Mouse (Mus musculus) thymus, adult 2 months (tissue): ENCODE data around the gene Comt.

Experiments
- CTCF ChIP-seq: fragments of 200-500 bp; IDR thresholded peaks from 2 replicates; pipeline ENCODE4 v1.5.1; 2012; ENCODE audit warnings: mild to moderate bottlenecking, control low read depth, low read length, moderate library complexity, borderline replicate concordance; ENCODE audit not compliant: control insufficient read depth, poor library complexity, insufficient read depth; ENCODE audit errors: extremely low read depth
- POLR2A ChIP-seq: fragments of 200-500 bp; IDR thresholded peaks from 2 replicates; pipeline ENCODE4 v1.6.1; 2012; ENCODE audit warnings: mild to moderate bottlenecking, low read length, control low read depth, moderate library complexity; ENCODE audit not compliant: control insufficient read depth, poor library complexity, insufficient read depth; ENCODE audit errors: extremely low read depth

- no peak for TF ChIP-seq CTCF
- TF ChIP-seq POLR2A: no peak
Observed at GRCm38 (mm10) chr16:18388583-18389435, 37.8 kb downstream of the Comt start.
